Mouse (Mus musculus) intestine, embryonic 14.5 days (tissue): ENCODE data around the gene Nap1l4. TPM values are rescaled to one million over a fixed set of nuclear protein-coding genes. Genes with fewer than 3 reads are reported as not detected.

Source experiments
- ATAC-seq: fragments of 200-750 bp; cut with Nextera tagmentation; replicated peaks from 2 replicates; pipeline ENCODE4 v1.8.0; 2017; ENCODE audit warnings: low read depth, moderate number of reproducible peaks, moderate TSS enrichment, moderate library complexity; ENCODE audit not compliant: low FRiP score, low TSS enrichment
- DNase-seq: peaks from one replicate; pipeline ENCODE4 v3.0.0-alpha.2; 2018; ENCODE audit warnings: low spot score
- H3K27ac ChIP-seq: fragments of 300-500 bp; sonication (generic); 2 replicates; pipeline ENCODE4 v1.5.1; 2014; ENCODE audit warnings: low read depth, mild to moderate bottlenecking, control low read depth
- H3K27me3 ChIP-seq: fragments of 300-500 bp; sonication (generic); replicated peaks from 2 replicates; pipeline ENCODE4 v1.6.1; 2014; ENCODE audit warnings: low read length, control low read depth; ENCODE audit not compliant: control insufficient read depth, insufficient read depth
- H3K36me3 ChIP-seq: fragments of 300-500 bp; sonication (generic); 2 replicates; pipeline ENCODE4 v1.6.1; 2014; ENCODE audit warnings: low read length, control low read depth; ENCODE audit not compliant: control insufficient read depth, insufficient read depth
- H3K4me1 ChIP-seq: fragments of 300-500 bp; sonication (generic); replicated peaks from 2 replicates; pipeline ENCODE4 v1.6.1; 2014; ENCODE audit warnings: low read length, control low read depth, mixed read lengths; ENCODE audit not compliant: control insufficient read depth, insufficient read depth
- H3K4me2 ChIP-seq: fragments of 300-500 bp; sonication (generic); 2 replicates; pipeline ENCODE4 v1.6.1; 2014; ENCODE audit warnings: low read length
- H3K4me3 ChIP-seq: fragments of 300-500 bp; sonication (generic); 2 replicates; pipeline ENCODE4 v1.5.1; 2014; ENCODE audit warnings: low read depth, low read length, control low read depth, mixed read lengths
- H3K9ac ChIP-seq: fragments of 300-500 bp; sonication (generic); 2 replicates; pipeline ENCODE4 v1.6.1; 2014; ENCODE audit warnings: mild to moderate bottlenecking, low read length
- H3K9me3 ChIP-seq: fragments of 300-500 bp; sonication (generic); 2 replicates; pipeline ENCODE4 v1.6.1; 2016; ENCODE audit warnings: low read length, control low read depth; ENCODE audit not compliant: control insufficient read depth
- WGBS: fragments of 180-500 bp; shearing (Covaris S2); extraction: QIAGEN DNeasy Blood & Tissue Kit; methylation state at CpG from one replicate; pipeline ENCODE4 v1.1.7; 2014; 5-methylcytosine and 5-hydroxymethylcytosine counted together
- polyA plus RNA-seq: library from polyadenylated mRNA; unstranded; fragments of >200 nt; fragmentation: Nextera tagmentation; extraction: Ambion mirVana; gene quantifications from 2 replicates; pipeline ENCODE4 v1.2.1, GENCODE M21; 2014

The Nap1l4 gene
- polyA plus RNA-seq, 1 experiment from 2014 or later, result 112 TPM

GRCm38 (mm10) chr7:143565015-143565647 lies 16.2 kb upstream of the Nap1l4 start:
- no peak for ATAC-seq
- Histone ChIP-seq H3K27ac (no peak overlapping the region), H3K27me3 (no peaks in the 10 kb centered on the region), H3K9me3 (no peaks in the 10 kb centered on the region), H3K9ac (no peak overlapping the region), H3K4me3 (no peak overlapping the region), H3K4me1 (no peaks in the 10 kb centered on the region), H3K4me2 (no peak overlapping the region), H3K36me3 (peaks cover 92% of the 10 kb centered on the region)
- 94% methylated on average over 6 of the region's 6 CpGs for WGBS
- no peak for DNase-seq

- Histone ChIP-seq H3K4me2 (no peak overlapping the region), H3K9ac (no peak overlapping the region), H3K9me3 (no peaks in the 10 kb centered on the region), H3K27ac (no peak overlapping the region), H3K4me1 (no peaks in the 10 kb centered on the region), H3K27me3 (no peaks in the 10 kb centered on the region), H3K36me3 (peaks cover 92% of the 10 kb centered on the region), H3K4me3 (no peak overlapping the region)
- DNase-seq (no peak), ATAC-seq (no peak)
- 88% methylated on average over 5 of the region's 5 CpGs for WGBS
These were observed 14.9 kb upstream of the Nap1l4 start for GRCm38 (mm10) chr7:143563787-143564186.

- no peaks in the 10 kb centered on the region for H3K9me3 ChIP-seq
- H3K27me3 ChIP-seq, result no peaks in the 10 kb centered on the region
- no peak for ATAC-seq
- no peak overlapping the region for H3K9ac ChIP-seq
- peaks cover 77% of the 10 kb centered on the region for H3K36me3 ChIP-seq
- WGBS, result 96% methylated on average over 7 of the region's 7 CpGs
- no peak overlapping the region for H3K27ac ChIP-seq
- no peak for DNase-seq
- H3K4me2 ChIP-seq, result no peak overlapping the region
- H3K4me3 ChIP-seq, result no peak overlapping the region
- H3K4me1 ChIP-seq, result no peaks in the 10 kb centered on the region
These were observed 8.7 kb upstream of the Nap1l4 start for GRCm38 (mm10) chr7:143557616-143558015.

GRCm38 (mm10) chr7:143556964-143557610 lies 8.2 kb upstream of the Nap1l4 start:
- Histone ChIP-seq H3K4me3 (no peak overlapping the region), H3K4me2 (no peak overlapping the region), H3K36me3 (peaks cover 72% of the 10 kb centered on the region), H3K9ac (no peak overlapping the region), H3K27ac (no peak overlapping the region), H3K27me3 (no peaks in the 10 kb centered on the region), H3K4me1 (no peaks in the 10 kb centered on the region), H3K9me3 (no peaks in the 10 kb centered on the region)
- WGBS, result 84% methylated on average over 8 of the region's 8 CpGs
- ATAC-seq, result no peak
- DNase-seq, result no peak

GRCm38 (mm10) chr7:143549588-143550220 lies 798 bp upstream of the Nap1l4 start:
- peak overlapping the region; percentile 95 for H3K4me3 ChIP-seq
- WGBS, result 26% methylated on average over 2 of the region's 2 CpGs
- H3K9me3 ChIP-seq, result no peaks in the 10 kb centered on the region
- peak overlapping the region; percentile 68 for H3K9ac ChIP-seq
- peaks cover 25% of the 10 kb centered on the region for H3K4me1 ChIP-seq
- 0 out of 2 replicates have a peak, but pooled peaks cover 6% of the 10 kb centered on the region for H3K36me3 ChIP-seq
- peak overlapping the region; percentile 90; the same call in 1 of the 2 replicates for H3K27ac ChIP-seq
- no peak for DNase-seq
- H3K27me3 ChIP-seq, result no peaks in the 10 kb centered on the region
- H3K4me2 ChIP-seq, result peak overlapping the region; percentile 80
- ATAC-seq, result peak; percentile 28

GRCm38 (mm10) chr7:143548231-143548961 lies 510 bp downstream of the Nap1l4 start:
- Histone ChIP-seq H3K27me3 (no peaks in the 10 kb centered on the region), H3K36me3 (0 out of 2 replicates have a peak, but pooled peaks cover 5% of the 10 kb centered on the region), H3K9me3 (no peaks in the 10 kb centered on the region), H3K4me3 (peak overlapping the region; percentile 95), H3K4me2 (peak overlapping the region; percentile 84), H3K4me1 (peaks cover 25% of the 10 kb centered on the region), H3K27ac (peak overlapping the region; percentile 90), H3K9ac (peak overlapping the region; percentile 93)
- under 1% methylated on average over 59 of the region's 63 CpGs for WGBS
- DNase-seq (no peak), ATAC-seq (peak; percentile 78)

- Histone ChIP-seq H3K36me3 (0 out of 2 replicates have a peak, but pooled peaks cover 5% of the 10 kb centered on the region), H3K9me3 (no peaks in the 10 kb centered on the region), H3K27me3 (no peaks in the 10 kb centered on the region), H3K27ac (no peak overlapping the region), H3K4me1 (peaks cover 25% of the 10 kb centered on the region), H3K9ac (no peak overlapping the region), H3K4me2 (peak overlapping the region; percentile 28), H3K4me3 (no peak overlapping the region; the same call in 1 of the 2 replicates)
- DNase-seq (no peak), ATAC-seq (no peak)
- WGBS, result 50% methylated on average over 2 of the region's 2 CpGs
These were observed 2.4 kb downstream of the Nap1l4 start for GRCm38 (mm10) chr7:143546554-143546953.

GRCm38 (mm10) chr7:143544368-143544767 lies 4.5 kb downstream of the Nap1l4 start:
- Histone ChIP-seq H3K4me2 (no peak overlapping the region), H3K4me3 (no peak overlapping the region), H3K9me3 (no peaks in the 10 kb centered on the region), H3K36me3 (peaks cover 21% of the 10 kb centered on the region), H3K4me1 (peaks cover 20% of the 10 kb centered on the region), H3K27me3 (no peaks in the 10 kb centered on the region), H3K27ac (no peak overlapping the region), H3K9ac (no peak overlapping the region)
- peak; percentile 62 for DNase-seq
- ATAC-seq, result no peak
- 92% methylated on average over 2 of the region's 2 CpGs for WGBS
